Mouse (Mus musculus) limb, embryonic 15.5 days (tissue): Measurements from ENCODE around the gene Lipk. TPM values are rescaled to one million over a fixed set of nuclear protein-coding genes. Genes with fewer than 3 reads are reported as not detected.

Experiments
- ATAC-seq: fragments of 200-750 bp; cut with Nextera tagmentation; 2 replicates; pipeline ENCODE4 v1.8.0; 2017; ENCODE audit warnings: low read depth, moderate TSS enrichment; ENCODE audit not compliant: insufficient number of reproducible peaks, low FRiP score, low TSS enrichment
- H3K27ac ChIP-seq: fragments of 300-500 bp; sonication (generic); 2 replicates; pipeline ENCODE4 v1.5.1; 2015; ENCODE audit warnings: moderate library complexity, mild to moderate bottlenecking, inconsistent platforms
- H3K27me3 ChIP-seq: fragments of 300-500 bp; sonication (generic); 2 replicates; pipeline ENCODE4 v1.6.1; 2015; ENCODE audit warnings: inconsistent platforms
- H3K36me3 ChIP-seq: fragments of 300-500 bp; sonication (generic); 2 replicates; pipeline ENCODE4 v1.6.1; 2015; ENCODE audit warnings: inconsistent platforms
- H3K4me1 ChIP-seq: fragments of 300-500 bp; sonication (generic); 2 replicates; pipeline ENCODE4 v1.6.1; 2015; ENCODE audit warnings: inconsistent platforms
- H3K4me2 ChIP-seq: fragments of 300-500 bp; sonication (generic); 2 replicates; pipeline ENCODE4 v1.6.1; 2015; ENCODE audit warnings: mild to moderate bottlenecking, inconsistent platforms
- H3K4me3 ChIP-seq: fragments of 300-500 bp; sonication (generic); 2 replicates; pipeline ENCODE4 v1.5.1; 2015; ENCODE audit warnings: mild to moderate bottlenecking, inconsistent platforms
- H3K9ac ChIP-seq: fragments of 300-500 bp; sonication (generic); 2 replicates; pipeline ENCODE4 v1.6.1; 2015; ENCODE audit warnings: inconsistent platforms
- H3K9me3 ChIP-seq: fragments of 300-500 bp; sonication (generic); 2 replicates; pipeline ENCODE4 v1.6.1; 2016; ENCODE audit warnings: inconsistent platforms
- WGBS: fragments of 180-500 bp; shearing (Covaris S2); methylation state at CpG from one replicate; pipeline ENCODE4 v1.1.7; 2015; 5-methylcytosine and 5-hydroxymethylcytosine counted together
- microRNA-seq: library from miRNA; unstranded; fragments of <30 nt; microRNA quantifications from one replicate; pipeline ENCODE4, GENCODE M21; 2016
- polyA plus RNA-seq: library from polyadenylated mRNA; unstranded; fragments of >200 nt; fragmentation: Nextera tagmentation; extraction: Ambion mirVana; gene quantifications from 2 replicates; pipeline ENCODE4 v1.2.1, GENCODE M21; 2015

Gene Lipk
- polyA plus RNA-seq, 1 experiment from 2014 or later = 8.6 TPM

DNA sequence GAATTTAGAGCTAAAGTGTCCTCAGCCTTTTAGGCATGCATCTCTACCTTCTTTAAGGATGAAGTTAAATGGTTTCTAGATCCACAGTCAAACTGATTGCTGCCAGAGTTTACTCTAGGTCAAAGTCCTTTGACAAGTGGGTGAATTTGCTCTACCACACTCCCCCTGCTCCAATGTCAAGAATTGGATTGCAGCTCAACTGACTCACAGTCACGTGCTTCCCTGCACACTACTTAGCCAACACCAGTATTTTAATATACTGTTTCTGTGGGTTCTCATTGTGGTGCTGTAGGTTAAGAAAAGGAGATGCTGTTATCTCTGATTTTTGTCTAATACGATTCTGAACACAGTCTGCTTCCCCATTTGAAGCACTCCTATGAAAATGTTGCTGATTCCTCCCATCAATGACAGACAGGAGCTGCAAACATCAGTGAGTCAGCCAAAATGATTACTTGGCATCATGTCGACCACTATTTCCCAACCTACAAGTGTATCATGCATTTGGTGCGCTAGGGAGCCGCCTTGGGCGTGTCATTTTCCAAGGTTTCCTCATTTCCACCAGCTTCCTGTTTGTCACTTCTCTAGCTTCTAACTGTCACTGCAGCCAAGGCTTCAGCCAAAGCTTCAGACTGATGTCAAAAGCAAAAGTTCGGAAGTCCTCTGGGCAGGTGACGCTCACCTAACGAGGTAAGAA, 58.8 kb downstream of the Lipk start, which contains the start of gene Lipn:
Gene Lipn, plus strand, starts transcription at position 580 of the 694 bp plus-strand sequence.
- Histone ChIP-seq H3K27ac (no peak within 1 kb of the TSS), H3K4me1 (no peaks in the 10 kb centered on the region), H3K9ac (no peak within 1 kb of the TSS), H3K27me3 (no peaks in the 10 kb centered on the region), H3K36me3 (no peaks in the 10 kb centered on the region), H3K4me3 (no peak within 1 kb of the TSS), H3K4me2 (no peak within 1 kb of the TSS), H3K9me3 (no peaks in the 10 kb centered on the region)
- no peak for ATAC-seq
- 81% methylated on average over 9 of the region's 9 CpGs for WGBS

DNA sequence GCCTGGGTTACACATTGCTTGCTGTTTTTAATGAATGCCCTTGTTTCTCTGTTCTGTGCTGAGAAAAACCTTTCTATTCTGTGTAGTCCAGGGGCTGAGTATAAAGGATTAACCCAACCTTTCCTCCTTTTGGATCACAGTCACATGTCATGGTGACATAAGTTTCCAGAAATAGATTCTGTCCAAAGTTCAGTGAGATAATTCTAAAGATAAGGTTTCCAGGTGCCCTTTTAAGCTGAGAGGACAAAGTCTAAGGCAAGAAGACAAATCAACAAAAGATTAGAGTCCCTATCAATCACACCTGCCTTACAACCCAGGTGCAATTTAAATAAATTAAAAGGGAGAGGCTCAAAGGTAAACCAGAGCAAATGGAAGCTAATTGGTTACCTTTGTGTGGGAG, 66.1 kb downstream of the Lipk start:
- no peaks in the 10 kb centered on the region for H3K27me3 ChIP-seq
- no peak overlapping the region for H3K9ac ChIP-seq
- no peaks in the 10 kb centered on the region for H3K9me3 ChIP-seq
- no peak overlapping the region for H3K27ac ChIP-seq
- no peak overlapping the region for H3K4me3 ChIP-seq
- H3K4me2 ChIP-seq = no peak overlapping the region
- no peak for ATAC-seq
- no peaks in the 10 kb centered on the region for H3K36me3 ChIP-seq
- no peaks in the 10 kb centered on the region for H3K4me1 ChIP-seq

DNA sequence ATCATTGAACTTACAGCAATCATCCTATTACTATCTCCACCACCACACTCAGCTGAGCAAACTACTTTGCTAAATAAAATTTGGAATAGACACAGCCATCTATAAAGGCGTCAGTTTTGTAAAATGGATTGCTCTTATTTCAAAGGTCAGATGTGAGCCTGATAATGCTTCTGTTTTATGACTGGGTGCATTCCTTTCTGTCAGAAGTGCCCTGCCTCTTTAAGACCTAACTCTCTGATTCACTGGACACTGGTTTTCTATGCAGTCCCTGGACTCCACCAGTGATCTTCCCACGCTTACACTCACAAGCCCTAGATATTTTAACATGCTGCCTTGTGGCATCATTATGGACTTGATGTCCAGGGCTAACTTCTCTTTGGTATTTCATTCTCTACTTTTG, 70.0 kb downstream of the Lipk start:
- Histone ChIP-seq H3K4me1 (no peaks in the 10 kb centered on the region), H3K27ac (no peak overlapping the region), H3K9me3 (no peaks in the 10 kb centered on the region), H3K4me2 (no peak overlapping the region), H3K4me3 (no peak overlapping the region), H3K36me3 (no peaks in the 10 kb centered on the region), H3K9ac (no peak overlapping the region), H3K27me3 (no peaks in the 10 kb centered on the region)
- 61% methylated on average over 2 of the region's 2 CpGs for WGBS
- ATAC-seq = no peak

DNA sequence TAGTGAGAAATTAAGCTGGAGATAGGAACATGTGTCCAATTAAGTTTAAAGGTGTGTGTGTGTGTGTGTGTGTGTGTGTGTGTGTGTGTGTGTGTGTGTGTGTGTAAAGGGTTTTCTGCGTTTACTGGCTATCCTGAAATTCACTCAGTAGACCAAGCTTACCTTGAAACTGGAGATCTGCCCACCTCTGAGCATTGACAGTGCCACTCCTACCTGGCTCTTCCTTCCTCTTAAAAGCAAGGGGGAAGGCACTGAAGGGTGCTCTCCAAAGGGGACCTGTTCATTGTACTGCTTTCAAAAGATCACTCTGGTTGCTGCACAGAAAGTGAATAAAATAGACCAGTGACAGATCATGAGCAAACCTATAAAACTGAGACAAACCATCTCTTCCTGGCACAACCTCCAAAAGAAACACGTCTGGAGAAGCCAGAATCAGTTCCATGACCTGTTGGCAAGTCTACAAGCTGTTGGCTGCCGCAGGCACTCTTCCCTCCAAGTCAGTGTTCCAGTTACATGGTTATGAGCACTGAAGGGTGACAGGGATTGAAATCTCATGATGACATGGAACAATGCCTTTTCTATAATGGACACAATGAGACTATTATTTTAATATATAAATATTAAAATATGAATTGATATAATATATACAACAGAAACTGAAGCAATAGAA, 81.1 kb downstream of the Lipk start:
- no peaks in the 10 kb centered on the region for H3K4me1 ChIP-seq
- H3K4me3 ChIP-seq = no peak overlapping the region
- H3K9ac ChIP-seq = no peak overlapping the region
- no peak for ATAC-seq
- no peaks in the 10 kb centered on the region for H3K27me3 ChIP-seq
- H3K27ac ChIP-seq = no peak overlapping the region
- no peaks in the 10 kb centered on the region for H3K9me3 ChIP-seq
- 65% methylated on average over 3 of the region's 3 CpGs for WGBS
- H3K4me2 ChIP-seq = no peak overlapping the region
- H3K36me3 ChIP-seq = no peaks in the 10 kb centered on the region

DNA sequence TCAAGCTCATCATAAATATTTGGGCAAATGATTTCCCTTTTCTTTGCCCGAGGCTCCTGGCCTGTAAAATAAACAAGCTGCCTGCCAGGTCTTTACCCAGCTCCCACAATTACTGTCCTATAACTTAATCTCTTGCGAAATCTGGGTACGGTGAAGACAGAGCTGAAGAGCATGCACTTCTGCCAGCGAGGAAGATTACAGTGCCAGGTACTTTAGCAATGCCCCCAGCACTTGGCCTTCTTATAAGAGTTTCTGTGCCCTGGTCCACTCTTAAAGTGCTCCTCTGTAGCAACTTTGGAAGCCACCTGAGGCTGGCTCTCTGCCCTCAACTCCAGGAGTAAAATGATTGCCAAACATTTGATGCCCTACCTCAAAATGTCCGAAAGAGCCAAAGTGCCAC, 87.3 kb downstream of the Lipk start:
- no peak overlapping the region for H3K4me3 ChIP-seq
- no peak for ATAC-seq
- WGBS = 64% methylated on average over 5 of the region's 5 CpGs
- H3K9me3 ChIP-seq = no peaks in the 10 kb centered on the region
- H3K9ac ChIP-seq = no peak overlapping the region
- H3K4me2 ChIP-seq = no peak overlapping the region
- H3K4me1 ChIP-seq = no peaks in the 10 kb centered on the region
- H3K27ac ChIP-seq = no peak overlapping the region
- H3K27me3 ChIP-seq = no peaks in the 10 kb centered on the region
- H3K36me3 ChIP-seq = no peaks in the 10 kb centered on the region

DNA sequence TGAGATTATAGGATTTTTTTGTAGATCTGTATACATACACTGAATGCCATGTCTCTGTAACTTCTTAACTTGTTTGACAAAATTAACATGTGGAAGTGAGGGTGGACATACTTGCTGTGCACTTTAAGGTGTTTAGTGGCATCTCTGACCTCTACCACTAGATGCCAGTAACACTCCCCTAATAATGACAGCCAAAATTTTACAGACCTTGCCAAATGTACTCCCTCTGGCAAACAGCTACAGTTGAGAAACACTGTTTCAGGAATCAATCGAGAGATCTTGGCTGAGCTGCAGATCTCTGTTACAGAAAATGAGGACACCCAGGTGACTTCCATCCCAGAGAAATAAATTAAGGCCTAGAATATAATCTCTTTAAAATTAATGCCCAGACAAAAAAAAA, 88.1 kb downstream of the Lipk start:
- no peaks in the 10 kb centered on the region for H3K9me3 ChIP-seq
- no peaks in the 10 kb centered on the region for H3K27me3 ChIP-seq
- H3K36me3 ChIP-seq = no peaks in the 10 kb centered on the region
- WGBS = 30% methylated on average over 1 of the region's 1 CpGs
- H3K4me1 ChIP-seq = no peaks in the 10 kb centered on the region
- H3K27ac ChIP-seq = no peak overlapping the region
- no peak overlapping the region for H3K9ac ChIP-seq
- ATAC-seq = no peak
- H3K4me3 ChIP-seq = no peak overlapping the region
- no peak overlapping the region for H3K4me2 ChIP-seq

Small RNAs within 50 kb of the gene (microRNA-seq; reads per million reads assigned to microRNA genes)
- not detected for gene Gm23334

Other genes starting within 250 kb of the Lipk start
- 11.9 and 12.2 TPM in 2 replicates for gene Lipo3, start 246.3 kb upstream of the Lipk start, polyA plus RNA-seq
- gene Lipo1, start 220.8 kb upstream of the Lipk start, polyA plus RNA-seq = not detected in 2 replicates
- gene Lipf, start 47.1 kb upstream of the Lipk start, polyA plus RNA-seq = 0.17 TPM in 1 of 2 replicates, not detected in the other
- not detected in 2 replicates for gene Lipn, start 59.1 kb downstream of the Lipk start, polyA plus RNA-seq
- 30.8 and 33.0 TPM in 2 replicates for gene Lipm, start 92.6 kb downstream of the Lipk start, polyA plus RNA-seq
- 9.8 and 11.1 TPM in 2 replicates for gene Ankrd22, start 157.8 kb downstream of the Lipk start, polyA plus RNA-seq
- gene Stambpl1, start 183.9 kb downstream of the Lipk start, polyA plus RNA-seq = 15.4 and 16.2 TPM in 2 replicates
- 223 and 331 TPM in 2 replicates for gene Acta2, start 247.3 kb downstream of the Lipk start, polyA plus RNA-seq